Mouse (Mus musculus) right cerebral cortex, postnatal 4 days (tissue): ENCODE data around the gene Ctps2.
"Not testable (repeated sequence)": the region's sequence is repeated elsewhere in the genome, so short reads cannot be mapped to it uniquely, and the experiment has no call there.

ENCODE experiments used
- DNase-seq: peaks from one replicate; pipeline ENCODE4 v3.0.0-alpha.2; 2022

Gene Ctps2

DNA sequence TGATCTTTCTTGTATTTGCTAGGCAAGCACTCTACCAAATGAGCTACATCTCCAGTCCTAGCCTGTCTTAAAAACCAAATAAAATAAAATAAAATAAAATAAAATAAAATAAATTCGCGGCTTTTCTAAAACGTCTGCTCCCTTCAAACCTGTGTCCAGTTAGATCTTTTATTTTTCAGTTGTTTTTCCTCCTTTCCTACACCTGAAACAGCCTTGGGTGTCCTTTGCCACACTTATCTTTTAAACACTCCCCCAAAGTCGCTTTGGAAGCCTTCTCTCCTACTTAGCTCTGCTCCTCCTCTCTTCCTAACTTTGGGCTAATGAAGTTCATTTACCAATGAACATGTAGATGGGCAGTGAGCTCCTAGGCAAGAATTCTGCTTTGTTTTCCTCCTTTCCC, at the start of gene Ctps2:
TSS of gene Ctps2 (plus strand) at position 301 of the 400 bp plus-strand sequence.
- no peak for DNase-seq

DNA sequence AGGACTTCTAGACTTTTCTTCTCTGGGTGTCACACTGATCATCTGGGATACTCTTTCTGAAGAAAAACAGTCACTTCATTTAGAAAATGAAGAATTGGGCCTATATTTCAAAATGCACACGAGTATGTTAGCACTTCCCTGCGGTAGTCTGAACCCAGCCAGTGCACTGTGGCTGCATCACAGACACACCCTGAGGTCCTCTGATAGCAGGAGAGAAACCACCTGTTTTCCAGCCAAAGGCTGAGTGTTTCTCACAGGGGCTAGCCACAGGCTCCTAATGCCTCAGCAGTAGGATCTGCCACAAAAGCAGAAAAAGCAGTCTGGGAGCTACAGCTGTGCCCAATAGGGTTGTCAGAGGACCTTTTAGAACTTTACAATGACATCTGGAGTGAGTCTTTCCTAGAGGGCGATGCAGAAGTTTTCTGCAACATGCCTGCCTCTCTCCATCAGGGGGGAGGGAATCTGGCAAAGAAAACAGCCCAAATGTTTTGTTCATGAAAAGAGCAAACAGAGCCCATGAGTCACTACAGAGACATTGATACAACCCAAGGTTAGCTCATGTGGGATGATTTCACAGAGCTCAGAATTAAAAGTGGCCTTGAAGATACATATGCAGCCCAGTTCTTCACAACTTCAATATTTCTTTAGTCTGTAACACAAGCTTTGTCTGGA, 32.6 kb upstream of the Ctps2 start:
- no peak for DNase-seq

DNA sequence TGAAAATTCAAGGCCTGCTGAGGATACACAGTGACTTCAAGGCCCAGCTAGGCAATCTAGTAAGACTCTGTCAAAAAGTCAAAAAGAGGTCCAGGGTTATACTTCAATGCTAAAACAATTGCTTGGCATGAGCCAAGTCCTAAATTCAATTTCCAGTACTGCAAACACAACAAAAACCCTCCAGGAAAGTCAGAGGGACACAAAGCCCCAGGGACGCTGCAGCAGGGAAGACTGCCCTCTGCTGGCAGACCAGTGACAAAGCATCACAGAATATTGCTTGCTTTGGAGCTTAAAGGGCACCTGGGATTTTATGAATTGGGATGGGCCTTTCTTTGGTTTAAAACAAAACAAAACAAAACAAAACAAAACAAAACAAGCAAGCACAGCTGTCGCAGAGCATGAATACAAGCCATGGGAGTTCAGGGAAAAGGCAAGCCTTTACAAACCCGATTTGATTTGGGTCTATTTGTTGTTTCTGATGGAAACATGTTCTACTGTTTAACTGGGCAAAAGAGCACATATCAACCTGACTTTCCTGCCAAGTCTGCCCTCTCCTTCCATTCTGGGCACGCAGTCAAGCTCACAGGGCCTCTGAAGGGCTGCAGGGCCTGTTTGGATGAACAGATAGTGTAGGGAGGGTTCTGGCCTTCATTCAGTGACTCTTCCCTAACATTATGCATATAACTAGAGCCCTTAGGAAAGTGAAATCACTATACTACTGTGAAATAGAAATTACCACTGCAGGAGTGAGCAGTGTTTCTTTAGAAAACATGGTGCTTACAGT, 29.1 kb upstream of the Ctps2 start:
- DNase-seq, result peak; percentile 12

DNA sequence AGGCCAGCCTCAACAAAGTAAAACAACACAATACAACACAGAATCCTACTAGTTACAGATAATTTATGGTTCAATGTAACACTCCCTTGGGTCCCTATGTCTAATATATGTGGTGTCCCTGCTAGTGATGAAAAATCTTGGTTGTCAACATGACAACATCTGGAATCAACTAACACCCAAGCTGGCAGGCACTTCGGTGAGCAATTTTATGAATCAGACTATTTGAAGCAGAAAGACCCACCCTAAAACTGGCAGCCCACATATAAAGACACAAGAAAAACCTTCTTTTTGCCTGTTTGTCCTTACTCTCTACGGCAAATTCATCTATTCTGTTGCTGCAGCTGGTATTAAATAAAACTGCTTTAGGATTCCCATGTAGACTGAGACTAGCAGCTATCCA, 27.3 kb upstream of the Ctps2 start:
- no peak for DNase-seq

DNA sequence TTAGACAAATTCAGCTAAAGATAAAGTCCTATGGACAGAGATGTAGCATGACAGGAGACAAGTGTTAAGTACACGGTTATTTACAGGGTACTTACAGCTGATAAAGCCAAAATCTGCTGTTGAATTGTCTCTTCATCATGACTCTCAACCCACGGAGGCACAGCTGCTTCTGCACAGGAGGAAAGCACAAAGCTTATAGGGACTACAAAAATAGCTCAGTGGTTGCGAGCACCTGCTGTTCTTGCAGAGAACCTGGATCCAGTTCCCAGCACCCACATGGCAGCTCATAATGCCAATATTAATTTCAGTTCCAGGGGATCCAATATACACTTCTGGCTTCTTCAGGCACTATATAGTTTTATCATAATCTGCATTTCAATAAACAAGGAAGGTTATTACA, 22.8 kb upstream of the Ctps2 start:
- DNase-seq, result no peak

GRCm38 (mm10) chrX:162887931-162888511, 13.0 kb upstream of the Ctps2 start, which contains the start of gene Syap1:
Gene Syap1 (minus strand): TSS chrX:162888447.
- DNase-seq, result peak; percentile 79

DNA sequence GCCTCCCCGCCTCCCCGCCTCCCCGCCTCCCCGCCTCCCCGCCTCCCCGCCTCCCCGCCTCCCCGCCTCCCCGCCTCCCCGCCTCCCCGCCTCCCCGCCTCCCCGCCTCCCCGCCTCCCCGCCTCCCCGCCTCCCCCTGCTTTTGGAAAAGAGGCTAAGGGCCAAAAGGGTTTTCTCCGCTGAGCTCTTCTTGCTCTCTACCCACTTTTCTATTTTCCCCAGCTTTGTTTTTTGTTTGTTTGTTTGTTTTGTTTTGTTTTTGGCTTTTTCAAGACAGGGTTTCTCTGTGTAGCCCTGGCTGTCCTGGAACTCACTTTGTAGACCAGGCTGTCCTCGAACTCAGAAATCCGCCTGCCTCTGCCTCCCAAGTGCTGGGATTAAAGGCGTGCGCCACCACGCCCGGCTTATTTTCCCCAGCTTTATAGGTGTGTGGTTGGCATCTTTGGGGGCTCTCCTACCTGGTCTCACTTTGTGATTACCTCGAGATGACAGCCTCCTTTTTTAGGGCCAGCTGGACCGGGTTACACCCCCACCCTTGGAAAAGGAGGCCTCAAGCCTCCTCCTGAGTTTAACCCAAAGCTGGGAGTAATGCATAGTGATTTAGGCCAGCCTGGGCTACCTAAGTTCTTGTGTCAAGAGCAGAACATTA, 12.3 kb upstream of the Ctps2 start:
- DNase-seq, result not testable (repeated sequence)

- peak; percentile 29 for DNase-seq
Observed at GRCm38 (mm10) chrX:162901371-162902039, 467 bp downstream of the Ctps2 start.

GRCm38 (mm10) chrX:162902040-162902734, 1.1 kb downstream of the Ctps2 start:
- peak; percentile 26 for DNase-seq

- no peak for DNase-seq
Observed at GRCm38 (mm10) chrX:162907554-162907953, 6.5 kb downstream of the Ctps2 start.

DNA sequence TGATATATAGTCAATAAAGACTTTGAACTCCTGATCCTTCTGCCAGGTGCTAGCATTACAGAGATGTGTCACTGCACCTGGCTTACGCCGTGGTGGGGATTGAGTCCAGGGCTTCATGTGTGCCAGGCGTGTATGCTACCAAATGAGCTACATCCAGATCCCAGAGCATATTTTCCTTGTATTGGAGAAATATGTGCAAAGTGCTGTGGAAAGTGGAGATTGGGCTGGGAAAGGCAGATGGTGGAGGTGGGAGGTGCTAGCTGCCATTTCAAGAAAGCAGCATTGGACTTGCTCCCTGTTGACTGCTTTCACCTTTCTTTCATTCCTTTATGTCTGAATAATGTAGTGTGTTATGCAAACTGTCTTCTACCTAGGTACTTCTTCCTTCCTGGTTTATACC, 12.6 kb downstream of the Ctps2 start:
- DNase-seq, result no peak

GRCm38 (mm10) chrX:162915697-162916096, 14.7 kb downstream of the Ctps2 start:
- DNase-seq, result peak; percentile 70

- DNase-seq, result no peak
Observed at GRCm38 (mm10) chrX:162921487-162922125, 20.6 kb downstream of the Ctps2 start.

DNA sequence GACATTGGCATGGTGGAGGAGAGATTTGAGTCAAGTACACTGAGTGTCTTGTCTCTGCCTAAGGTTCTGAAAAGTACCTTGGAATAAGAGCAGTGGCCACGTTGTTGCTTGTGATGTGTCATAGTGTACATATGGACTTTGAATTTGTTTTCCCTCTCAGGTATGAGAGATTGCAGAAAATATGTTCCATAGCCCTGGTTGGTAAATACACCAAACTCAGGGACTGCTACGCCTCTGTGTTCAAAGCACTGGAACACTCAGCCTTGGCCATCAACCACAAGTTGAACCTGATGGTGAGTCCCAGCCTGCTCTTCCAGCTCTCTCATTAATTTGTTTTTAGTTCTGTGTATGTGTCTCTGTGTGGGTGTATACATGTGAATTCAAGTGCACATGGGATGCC, 30.4 kb downstream of the Ctps2 start:
- DNase-seq, result no peak

- DNase-seq, result no peak
Observed at GRCm38 (mm10) chrX:162942027-162942426, 41.0 kb downstream of the Ctps2 start.

DNA sequence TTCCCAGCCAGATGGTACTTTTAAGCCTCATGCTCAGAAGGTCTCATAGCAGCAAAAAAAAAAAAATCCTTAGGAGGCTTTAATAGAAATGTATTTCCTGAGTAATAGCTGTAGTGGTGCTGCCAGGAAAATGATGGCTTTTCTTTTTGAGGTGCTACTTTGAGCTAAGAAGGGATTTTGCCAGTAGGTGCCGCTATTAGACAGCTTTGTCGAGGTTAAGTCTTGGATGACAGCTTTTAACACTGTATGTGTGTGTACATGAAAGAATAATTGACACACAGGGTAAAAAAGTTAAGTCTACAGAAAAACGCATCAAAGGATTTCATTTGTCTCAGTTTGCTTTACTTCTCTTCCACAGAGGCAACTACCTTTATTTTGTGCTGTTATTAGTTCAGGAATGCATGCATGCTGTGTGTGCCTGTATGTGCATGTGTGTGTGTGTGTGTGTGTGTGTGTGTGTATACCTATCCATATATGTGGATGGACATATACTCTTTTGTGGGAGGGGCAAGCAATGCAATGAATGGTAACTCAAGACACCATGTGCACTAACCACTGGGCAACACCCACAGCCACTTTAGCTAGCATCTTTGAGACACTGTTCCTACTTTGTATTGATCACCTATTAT, 48.9 kb downstream of the Ctps2 start:
- DNase-seq, result peak; percentile 30

DNA sequence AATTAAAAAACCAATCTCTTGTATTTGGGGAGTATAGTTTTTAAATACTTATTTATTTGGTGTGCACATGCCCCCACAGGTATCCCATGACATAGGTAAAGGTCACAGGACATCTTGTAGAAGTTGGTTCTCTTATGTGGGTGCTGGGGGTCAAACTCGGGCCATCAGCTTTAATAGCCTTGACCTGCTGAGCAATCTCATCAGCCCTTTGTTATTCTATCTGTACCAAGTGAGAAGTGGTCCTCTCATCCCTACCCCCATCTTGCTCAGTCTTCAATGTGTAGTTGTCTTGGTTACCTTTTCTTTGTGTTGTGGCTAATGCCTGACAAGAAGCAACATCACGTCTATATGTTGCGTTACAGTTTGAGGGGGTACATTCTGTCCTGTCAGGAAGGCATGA, 56.9 kb downstream of the Ctps2 start:
- no peak for DNase-seq

- no peak for DNase-seq
Observed at GRCm38 (mm10) chrX:162963840-162964239, 62.8 kb downstream of the Ctps2 start.

DNA sequence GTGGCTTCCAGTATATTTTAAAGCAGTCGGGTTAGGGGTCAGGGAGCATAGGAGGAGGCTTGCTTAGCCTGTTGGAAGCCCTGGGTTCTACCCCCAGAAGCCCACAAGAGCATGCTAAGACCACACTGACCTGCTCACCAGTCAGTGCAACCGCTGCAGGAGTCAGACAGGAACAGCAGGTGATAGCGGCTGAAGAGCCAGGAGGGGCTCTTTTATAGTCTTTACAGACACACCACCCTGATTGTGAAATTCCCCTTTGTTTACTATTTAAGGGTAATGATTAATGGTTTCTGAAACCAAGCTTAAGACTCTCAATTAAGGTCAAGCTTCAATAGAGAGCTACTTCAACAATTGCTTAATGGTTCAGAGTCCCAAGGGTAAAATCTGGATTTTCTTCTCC, 63.3 kb downstream of the Ctps2 start, which contains the start of gene S100g:
TSS of gene S100g (minus strand) at position 217 of the 400 bp plus-strand sequence.
- DNase-seq, result no peak

GRCm38 (mm10) chrX:162967456-162967855, 66.4 kb downstream of the Ctps2 start:
- no peak for DNase-seq

DNA sequence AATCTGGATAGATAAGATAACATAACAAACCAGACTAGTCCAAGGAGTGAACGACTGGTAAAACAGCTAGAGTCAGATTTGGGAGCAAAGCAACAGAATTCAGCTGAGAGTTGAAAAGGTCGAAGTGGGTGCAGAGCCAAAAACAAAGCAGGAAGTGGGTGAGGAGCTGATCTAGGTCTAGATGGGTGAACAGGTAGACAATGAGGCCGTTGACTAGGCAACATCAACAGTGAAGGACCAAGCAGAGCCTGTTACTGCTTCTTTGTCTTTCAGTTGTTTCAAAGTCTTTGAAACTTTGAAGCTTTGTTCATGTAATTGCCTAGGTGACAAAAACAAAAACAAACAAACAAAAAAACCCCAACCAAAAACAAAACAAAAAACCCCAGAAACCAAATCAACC, 75.2 kb downstream of the Ctps2 start:
- no peak for DNase-seq
